ENCODE assay signal across 8 mouse cellular contexts in genomic region chr12:33360729-33361128, GRCm38 (mm10). TPM values are rescaled to one million over a fixed set of nuclear protein-coding genes. Genes with fewer than 3 reads are reported as not detected.
A peak's percentile ranks its signal among the peaks of the same experiment; 100 is the strongest.
DNase-seq lines count a peak whose midpoint lies in the region; ATAC-seq and TF ChIP-seq lines count a peak whose summit lies in the region.

No protein-coding gene starts in this region.

- no peaks in the 10 kb centered on the region for H3K9me3 ChIP-seq in hindbrain, postnatal 0 days (ENCODE audit: low read length)
- no peaks in the 10 kb centered on the region for H3K9me3 ChIP-seq in intestine, embryonic 16.5 days (ENCODE audit: control insufficient read depth, low read length)

- intact Hi-C loops in gastrocnemius, postnatal 36 days (cut with DNase I), result no loop called here
- intact Hi-C loops in left cerebral cortex, postnatal 36 days (cut with DNase I), result no loop called here

- TF ChIP-seq POLR2A in thymus, adult 2 months (IDR thresholded peaks at IDR 0.05; ENCODE audit: control insufficient read depth, extremely low read depth, insufficient read depth, low read length, poor library complexity), result no peak

- H3K4me3 ChIP-seq in hindbrain, postnatal 0 days (ENCODE audit: low read length), result no peak overlapping the region
- no peak overlapping the region for H3K4me3 ChIP-seq in intestine, embryonic 16.5 days (ENCODE audit: low read length)
- no peak overlapping the region for H3K4me3 ChIP-seq in thymus, adult 2 months (ENCODE audit: control insufficient read depth, insufficient read depth, low read length)

- peak; percentile 59 for DNase-seq in gastrocnemius, adult 18-20 months (ENCODE audit: low spot score)
- no peak for DNase-seq in gastrocnemius, postnatal 36 days
- DNase-seq in 3T3-L1 (ENCODE audit: low read depth, low spot score), result peak; percentile 58
- DNase-seq in cerebellum, postnatal 10 days, result peak; percentile 98 to 99
- DNase-seq in hindbrain, postnatal 0 days (ENCODE audit: low spot score), result peak; percentile 92
- DNase-seq in left cerebral cortex, postnatal 36 days (ENCODE audit: low spot score in 2 of 2), result peak; percentile 76 to 82
- DNase-seq in thymus, adult 2 months, result no peak

- peak; percentile 58; the same call in 1 of the 2 replicates for ATAC-seq in hindbrain, postnatal 0 days
- no peak for ATAC-seq in intestine, embryonic 16.5 days

- no peak overlapping the region for H3K4me2 ChIP-seq in hindbrain, postnatal 0 days (ENCODE audit: low read depth, low read length)
- H3K4me2 ChIP-seq in intestine, embryonic 16.5 days (ENCODE audit: low read depth, low read length), result no peak overlapping the region

- no peaks in the 10 kb centered on the region for H3K27me3 ChIP-seq in hindbrain, postnatal 0 days (ENCODE audit: insufficient read depth, low read length)
- no peaks in the 10 kb centered on the region for H3K27me3 ChIP-seq in intestine, embryonic 16.5 days (replicated peaks; ENCODE audit: control insufficient read depth, insufficient read depth, low read length)
- H3K27me3 ChIP-seq in thymus, adult 2 months (ENCODE audit: control insufficient read depth, insufficient read depth, low read length), result no peaks in the 10 kb centered on the region

- WGBS in hindbrain, postnatal 0 days, result 28% methylated on average over 6 of the region's 6 CpGs
- 51% methylated on average over 6 of the region's 6 CpGs for WGBS in intestine, embryonic 16.5 days
- 93% methylated on average over 6 of the region's 6 CpGs for WGBS in thymus, adult 2 months

- no peaks in the 10 kb centered on the region; the same call in 1 of the 2 replicates for H3K36me3 ChIP-seq in hindbrain, postnatal 0 days (ENCODE audit: insufficient read depth, low read length)
- peaks cover 3% of the 10 kb centered on the region; the same call in 1 of the 2 replicates for H3K36me3 ChIP-seq in intestine, embryonic 16.5 days (ENCODE audit: control insufficient read depth, insufficient read depth, low read length)
- H3K36me3 ChIP-seq in thymus, adult 2 months (ENCODE audit: control insufficient read depth, insufficient read depth, low read length), result peaks cover 77% of the 10 kb centered on the region

- H3K27ac ChIP-seq in hindbrain, postnatal 0 days, result no peak overlapping the region; the same call in 1 of the 2 replicates
- no peak overlapping the region for H3K27ac ChIP-seq in intestine, embryonic 16.5 days (ENCODE audit: low read length)
- H3K27ac ChIP-seq in thymus, adult 2 months (ENCODE audit: control insufficient read depth, insufficient read depth, low read length), result no peak overlapping the region

- no peak overlapping the region for H3K9ac ChIP-seq in hindbrain, postnatal 0 days (replicated peaks; ENCODE audit: low read length)
- H3K9ac ChIP-seq in intestine, embryonic 16.5 days (ENCODE audit: low read depth, low read length), result no peak overlapping the region

- no peaks in the 10 kb centered on the region; the same call in 1 of the 2 replicates for H3K4me1 ChIP-seq in hindbrain, postnatal 0 days (ENCODE audit: insufficient read depth, low read length)
- no peaks in the 10 kb centered on the region for H3K4me1 ChIP-seq in intestine, embryonic 16.5 days (ENCODE audit: control insufficient read depth, insufficient read depth, low read length)
- no peaks in the 10 kb centered on the region for H3K4me1 ChIP-seq in thymus, adult 2 months (replicated peaks; ENCODE audit: control insufficient read depth, insufficient read depth, low read length)

- no peak for TF ChIP-seq CTCF in hindbrain, postnatal 0 days (IDR thresholded peaks at IDR 0.05; ENCODE audit: low read depth)
- TF ChIP-seq CTCF in thymus, adult 2 months (IDR thresholded peaks at IDR 0.05; ENCODE audit: borderline replicate concordance, control insufficient read depth, extremely low read depth, insufficient read depth, low read length, poor library complexity), result no peak

RNA-seq across cellular contexts. Expression of gene Efcab10, which starts 33.9 kb away (rescaled TPM):
- not detected for total RNA-seq in gastrocnemius, adult 18-20 months (2021)
- not detected for total RNA-seq in gastrocnemius, postnatal 36 days (2021)
- not detected in 2 replicates for total RNA-seq in hindbrain, postnatal 0 days (2014; rRNA removed)
- 7.5 and 8.8 TPM in 2 replicates for polyA plus RNA-seq in hindbrain, postnatal 0 days (2015; fragmentation: Nextera tagmentation; extraction: Ambion mirVana)
- total RNA-seq in left cerebral cortex, postnatal 36 days (2021), result 1 to 10 TPM; 2.6 to 2.9 TPM
- not detected in 2 replicates for polyA plus RNA-seq in intestine, embryonic 16.5 days (2015; fragmentation: Nextera tagmentation; extraction: Ambion mirVana)
- not detected in 2 replicates for polyA plus RNA-seq in thymus, adult 2 months (2012; rRNA removed)

Comparison
In these comparisons a context has a peak if more than half of its experiments do, and no peak if none do; other contexts are left out.
1. DNase-seq: peak in gastrocnemius, adult 18-20 months (single experiment), 3T3-L1 (single experiment), cerebellum, postnatal 10 days (2 of 2), hindbrain, postnatal 0 days (single experiment) and left cerebral cortex, postnatal 36 days (2 of 2); none in gastrocnemius, postnatal 36 days (0 of 2) and thymus, adult 2 months (single experiment).